Mouse (Mus musculus) cerebellum, adult 8-10 months (tissue): Measurements from ENCODE around the gene Rnf44.

Experiments used
- DNase-seq: peaks from one replicate; pipeline ENCODE4 v3.0.0; 2022

Gene Rnf44

GRCm38 (mm10) chr13:54686139-54687053 lies 7.3 kb downstream of the Rnf44 start:
- no peak for DNase-seq

GRCm38 (mm10) chr13:54685174-54685573 lies 8.5 kb downstream of the Rnf44 start:
- no peak for DNase-seq

- DNase-seq = no peak
Observed at GRCm38 (mm10) chr13:54684140-54684896, 9.4 kb downstream of the Rnf44 start.

- no peak for DNase-seq
Observed at GRCm38 (mm10) chr13:54683301-54683700, 10.4 kb downstream of the Rnf44 start.

GRCm38 (mm10) chr13:54681291-54681690 lies 12.4 kb downstream of the Rnf44 start:
- no peak for DNase-seq

- no peak for DNase-seq
Observed at GRCm38 (mm10) chr13:54680184-54680853, 13.4 kb downstream of the Rnf44 start.

- no peak for DNase-seq
Observed at GRCm38 (mm10) chr13:54678263-54678662, 15.4 kb downstream of the Rnf44 start.

- DNase-seq = no peak
Observed at GRCm38 (mm10) chr13:54675895-54676590, 17.7 kb downstream of the Rnf44 start.

GRCm38 (mm10) chr13:54670491-54670890 lies 23.2 kb downstream of the Rnf44 start:
- no peak for DNase-seq

- DNase-seq = no peak
Observed at GRCm38 (mm10) chr13:54665062-54665461, 28.6 kb downstream of the Rnf44 start.

GRCm38 (mm10) chr13:54664509-54664908 lies 29.2 kb downstream of the Rnf44 start:
- no peak for DNase-seq

- no peak for DNase-seq
Observed at GRCm38 (mm10) chr13:54663999-54664398, 29.7 kb downstream of the Rnf44 start.

GRCm38 (mm10) chr13:54661358-54661757 lies 32.3 kb downstream of the Rnf44 start:
- DNase-seq = no peak

GRCm38 (mm10) chr13:54660877-54661276 lies 32.8 kb downstream of the Rnf44 start:
- no peak for DNase-seq

GRCm38 (mm10) chr13:54650461-54650860 lies 43.2 kb downstream of the Rnf44 start:
- no peak for DNase-seq

GRCm38 (mm10) chr13:54635011-54635410 lies 58.7 kb downstream of the Rnf44 start:
- DNase-seq = no peak

GRCm38 (mm10) chr13:54632731-54633277 lies 60.9 kb downstream of the Rnf44 start:
- DNase-seq = no peak
